Mouse (Mus musculus) layer of hippocampus, adult 2 months (tissue): ENCODE measurements at regions not wholly inside any gene's neighbourhood (a gene's known extent, or its start where the extent isn't known, plus 50 kb on each side); places are given as distances from the start of the nearest gene placed in this dataset.

Experiments
- DNase-seq, 2 experiments: peaks; one replicate each; pipeline ENCODE4 v3.0.0; 2022; ENCODE audit warnings: low spot score in 2 of 2
- H3K27ac ChIP-seq: fragments of 200-600 bp; 2 replicates; pipeline ENCODE4 v1.8.1; 2022
- H3K4me3 ChIP-seq: fragments of 200-600 bp; 2 replicates; pipeline ENCODE4 v1.8.1; 2022; ENCODE audit warnings: mild to moderate bottlenecking
- CTCF ChIP-seq: fragments of 200-600 bp; conservative IDR thresholded peaks from 2 replicates; pipeline ENCODE4 v1.8.1; 2022; ENCODE audit warnings: antibody characterized with exemption, mild to moderate bottlenecking, moderate library complexity

GRCm38 (mm10) chr13:31436434-31436833 lies 119.5 kb upstream of the Foxq1 start:
- Histone ChIP-seq H3K4me3 (no peak overlapping the region), H3K27ac (no peak overlapping the region)
- no peak for DNase-seq
- no peak for TF ChIP-seq CTCF

DNA sequence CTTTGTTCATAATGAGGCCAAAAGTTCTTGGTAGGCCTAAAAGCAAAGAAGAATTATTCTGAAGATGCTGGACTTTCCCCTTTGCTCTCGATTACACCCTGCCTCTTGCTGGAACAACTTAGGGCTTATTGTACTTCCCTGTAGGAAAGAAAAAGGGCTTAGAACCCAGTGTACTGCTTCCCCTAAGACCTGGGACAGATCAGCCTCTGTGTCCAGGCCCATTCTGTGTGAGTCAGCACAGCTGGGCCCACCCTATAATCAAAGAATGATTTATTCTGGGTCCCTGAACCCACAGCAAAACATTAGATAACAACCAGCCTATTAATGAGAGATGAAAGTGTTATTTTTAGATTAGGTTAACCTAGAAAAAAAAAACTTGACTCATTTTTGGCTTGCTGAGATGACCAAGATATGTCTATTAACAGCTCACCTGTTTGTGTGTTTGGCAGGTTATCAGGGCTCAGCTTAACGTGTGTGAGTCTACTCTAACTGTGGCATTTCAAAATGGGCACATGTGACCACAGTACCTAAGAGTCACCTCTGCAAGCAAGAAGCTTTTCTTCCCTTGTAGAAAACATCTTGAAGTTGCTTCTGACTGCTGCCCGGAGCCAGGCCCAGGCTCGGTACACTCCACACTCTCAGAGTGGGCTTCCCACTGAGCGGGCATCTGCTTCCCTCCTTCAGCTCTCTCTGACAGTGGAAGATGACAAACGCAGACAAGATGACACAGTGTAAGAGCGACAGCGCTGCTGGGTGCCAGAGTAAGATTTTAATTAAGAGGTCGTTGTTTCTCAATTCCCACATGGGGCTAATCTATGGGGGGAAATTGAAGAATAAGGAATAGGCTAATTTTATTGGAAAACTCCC lies 115.9 kb upstream of the Foxq1 start:
- no peak for DNase-seq
- no peak for TF ChIP-seq CTCF
- no peak overlapping the region for H3K4me3 ChIP-seq
- no peak overlapping the region for H3K27ac ChIP-seq

- DNase-seq, result peak in 1 of 2 experiments; percentile 23
- no peak overlapping the region for H3K27ac ChIP-seq
- no peak overlapping the region for H3K4me3 ChIP-seq
- TF ChIP-seq CTCF, result no peak
These were observed 97.1 kb upstream of the Foxq1 start for GRCm38 (mm10) chr13:31458883-31459282.

DNA sequence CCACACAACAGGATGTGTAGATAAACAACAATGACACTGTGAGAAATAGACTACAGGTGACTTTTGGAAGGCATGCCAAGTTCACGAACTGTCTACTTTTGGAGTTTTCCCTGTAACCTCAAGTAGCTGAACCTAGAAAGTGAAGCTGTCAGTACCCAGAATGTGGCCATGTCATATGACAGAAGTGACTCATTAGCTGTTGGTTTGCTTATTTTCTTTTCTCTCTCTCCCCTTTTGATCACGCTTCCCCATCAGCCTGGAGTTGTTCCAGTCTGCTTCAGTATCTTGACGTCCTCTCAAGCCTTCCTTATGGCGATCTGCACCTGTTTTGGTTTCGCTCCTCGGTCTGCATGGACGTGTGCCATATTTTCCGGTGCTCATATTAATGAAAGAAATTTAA lies 90.8 kb upstream of the Foxq1 start:
- Histone ChIP-seq H3K4me3 (no peak overlapping the region), H3K27ac (no peak overlapping the region)
- TF ChIP-seq CTCF, result no peak
- no peak for DNase-seq

- TF ChIP-seq CTCF, result no peak
- Histone ChIP-seq H3K4me3 (no peak overlapping the region), H3K27ac (no peak overlapping the region)
- DNase-seq, result no peak
These were observed 90.2 kb upstream of the Foxq1 start for GRCm38 (mm10) chr13:31465711-31466110.

DNA sequence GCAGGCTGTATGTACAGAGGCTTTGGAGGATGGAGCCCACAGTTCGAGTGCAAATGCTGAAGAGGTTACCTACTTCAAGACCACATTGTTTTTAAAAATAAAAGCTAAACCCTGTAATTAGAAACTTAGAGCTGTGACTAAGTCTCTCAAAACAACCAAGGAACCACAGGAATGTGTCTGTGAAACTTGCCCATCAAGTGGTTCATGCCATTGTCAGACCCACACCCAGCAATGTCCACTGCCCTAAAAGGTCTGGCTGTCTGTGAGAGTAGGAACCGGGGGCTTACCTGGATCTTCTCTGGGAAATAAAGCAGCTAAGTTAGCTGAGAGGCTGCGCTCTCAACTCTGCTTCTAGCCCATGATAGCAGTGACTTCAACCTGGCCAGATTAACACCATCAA lies 87.8 kb upstream of the Foxq1 start:
- no peak overlapping the region for H3K27ac ChIP-seq
- no peak for DNase-seq
- H3K4me3 ChIP-seq, result no peak overlapping the region
- no peak for TF ChIP-seq CTCF

DNA sequence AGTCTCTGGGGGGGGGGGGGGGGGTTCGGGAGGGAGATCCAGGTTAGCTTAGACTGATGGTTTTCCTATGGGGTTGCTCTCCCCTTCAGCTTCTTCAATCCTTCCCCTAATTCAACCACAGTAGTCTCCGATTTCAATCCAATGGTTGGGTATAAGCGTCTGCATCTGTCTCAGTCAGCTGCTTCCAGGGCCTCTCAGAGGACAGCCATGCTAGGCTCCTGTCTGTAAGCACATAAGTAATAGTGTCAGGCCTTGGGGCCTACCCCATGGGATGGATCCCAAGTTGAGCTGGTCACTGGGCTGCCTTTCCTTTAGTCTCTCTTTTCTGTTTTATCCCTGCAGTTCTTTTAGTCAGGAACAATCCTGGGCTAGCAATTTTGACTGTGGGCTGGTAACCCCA lies 87.0 kb upstream of the Foxq1 start:
- H3K27ac ChIP-seq, result no peak overlapping the region
- no peak overlapping the region for H3K4me3 ChIP-seq
- no peak for DNase-seq
- no peak for TF ChIP-seq CTCF

DNA sequence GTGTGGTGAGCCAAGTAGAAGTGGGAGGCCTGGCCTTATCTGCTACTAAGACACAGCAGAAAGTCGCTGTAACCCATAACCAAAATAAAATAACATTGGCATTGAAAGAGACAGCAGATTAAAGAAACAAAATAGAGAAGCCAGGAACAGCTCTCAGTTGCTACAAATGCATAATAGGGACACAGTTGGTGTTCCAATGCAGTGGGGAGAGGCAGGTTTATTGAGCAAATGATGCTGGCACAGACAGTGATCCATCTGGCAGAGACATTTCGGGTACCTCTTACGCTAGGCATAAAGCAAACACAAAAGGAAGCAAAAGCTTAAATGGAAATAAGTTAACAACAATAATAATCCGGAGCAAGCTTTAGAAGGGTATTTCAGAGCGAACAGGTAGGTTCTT lies 83.6 kb upstream of the Foxq1 start:
- TF ChIP-seq CTCF, result no peak
- peak overlapping the region; percentile 52; the same call in 1 of the 2 replicates for H3K27ac ChIP-seq
- H3K4me3 ChIP-seq, result no peak overlapping the region
- peak; percentile 77 to 82 for DNase-seq

DNA sequence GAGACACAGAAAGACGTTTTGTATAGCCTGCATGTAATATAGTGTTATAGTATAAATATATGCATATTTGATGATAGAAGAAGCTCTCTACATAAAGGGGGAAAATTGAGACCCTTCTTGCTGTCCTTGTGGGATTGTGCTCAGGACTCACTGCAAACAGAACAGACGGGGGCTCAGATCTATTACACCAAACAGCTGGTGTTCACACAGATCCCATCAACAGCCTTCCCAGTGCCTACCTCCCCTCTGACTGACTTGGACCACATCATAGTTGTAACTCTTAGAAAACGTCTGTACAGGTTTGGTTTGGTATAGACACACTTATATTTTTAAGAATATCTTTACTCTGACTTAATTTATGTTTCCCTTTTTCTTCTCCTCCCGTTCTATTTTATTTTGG lies 83.1 kb upstream of the Foxq1 start:
- no peak overlapping the region for H3K4me3 ChIP-seq
- no peak for TF ChIP-seq CTCF
- no peak for DNase-seq
- H3K27ac ChIP-seq, result peak overlapping the region; percentile 52; the same call in 1 of the 2 replicates

GRCm38 (mm10) chr13:31473275-31473674 lies 82.7 kb upstream of the Foxq1 start:
- no peak overlapping the region for H3K4me3 ChIP-seq

DNA sequence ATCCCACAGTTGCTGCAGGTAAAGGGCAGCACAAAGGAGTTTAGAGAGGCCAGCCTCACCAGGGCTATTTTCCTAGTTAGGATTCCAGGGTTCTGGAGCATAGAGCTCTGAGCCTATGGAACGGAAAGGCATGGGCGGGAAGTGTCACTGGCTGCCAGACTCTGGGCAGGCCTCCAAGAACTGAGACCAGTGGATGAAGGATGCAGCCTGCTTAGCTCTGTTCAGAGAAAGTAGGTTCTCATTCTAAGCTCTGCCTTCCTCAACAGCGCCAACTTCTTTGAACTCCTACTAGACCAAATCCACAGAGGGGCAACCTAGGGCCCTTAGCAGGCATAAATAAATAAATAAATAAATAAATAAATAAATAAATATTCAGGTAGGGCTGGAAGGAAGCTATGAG lies 80.1 kb upstream of the Foxq1 start:
- DNase-seq, result peak in 1 of 2 experiments; percentile 18
- no peak overlapping the region for H3K27ac ChIP-seq
- TF ChIP-seq CTCF, result no peak
- H3K4me3 ChIP-seq, result no peak overlapping the region

More at GRCm38 (mm10) chr13:31473275-31473674, 82.7 kb upstream of the Foxq1 start:
- no peak overlapping the region for H3K27ac ChIP-seq
- DNase-seq, result no peak
- TF ChIP-seq CTCF, result no peak

GRCm38 (mm10) chr13:31477171-31477867 lies 78.6 kb upstream of the Foxq1 start:
- DNase-seq, result peak in 1 of 2 experiments; percentile 10
- Histone ChIP-seq H3K4me3 (no peak overlapping the region), H3K27ac (no peak overlapping the region)
- no peak for TF ChIP-seq CTCF

DNA sequence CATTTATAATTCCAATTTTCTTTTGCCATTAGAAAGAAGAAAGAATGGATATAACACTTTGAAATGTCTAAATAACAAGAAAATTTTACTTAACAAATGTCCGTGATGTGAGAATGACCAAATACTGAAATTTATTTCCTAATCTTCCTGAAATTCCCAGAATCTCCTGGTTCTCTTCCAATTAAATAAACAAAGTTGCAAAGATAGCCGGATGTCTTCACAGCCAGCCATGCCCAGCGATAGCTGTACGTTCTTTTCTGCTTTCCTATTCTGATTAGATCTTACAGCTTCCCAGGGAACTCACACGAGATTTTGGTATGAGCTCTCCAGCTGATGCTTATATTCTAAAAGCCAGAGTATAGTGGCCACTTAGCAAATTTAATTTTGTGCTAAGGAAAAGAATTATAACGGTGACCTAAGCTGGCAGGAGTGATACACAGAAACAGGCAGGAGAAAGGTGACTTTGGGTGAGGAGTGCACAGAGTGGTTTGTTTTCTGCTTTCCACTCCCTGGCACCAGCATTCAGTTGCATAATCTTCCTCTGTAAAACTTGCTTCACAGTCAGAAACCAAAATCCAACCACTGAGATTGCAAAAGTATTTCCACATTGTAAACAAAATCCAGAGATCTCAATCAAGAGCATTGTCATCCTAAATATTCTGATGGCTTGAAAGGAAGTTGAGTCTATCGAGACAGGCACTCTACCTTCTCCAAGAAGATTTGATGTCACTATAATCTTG lies 74.7 kb upstream of the Foxq1 start:
- no peak for DNase-seq
- H3K27ac ChIP-seq, result no peak overlapping the region
- H3K4me3 ChIP-seq, result no peak overlapping the region
- TF ChIP-seq CTCF, result no peak
